Mouse (Mus musculus): Measurements from ENCODE around the gene Wee1.

DNA sequence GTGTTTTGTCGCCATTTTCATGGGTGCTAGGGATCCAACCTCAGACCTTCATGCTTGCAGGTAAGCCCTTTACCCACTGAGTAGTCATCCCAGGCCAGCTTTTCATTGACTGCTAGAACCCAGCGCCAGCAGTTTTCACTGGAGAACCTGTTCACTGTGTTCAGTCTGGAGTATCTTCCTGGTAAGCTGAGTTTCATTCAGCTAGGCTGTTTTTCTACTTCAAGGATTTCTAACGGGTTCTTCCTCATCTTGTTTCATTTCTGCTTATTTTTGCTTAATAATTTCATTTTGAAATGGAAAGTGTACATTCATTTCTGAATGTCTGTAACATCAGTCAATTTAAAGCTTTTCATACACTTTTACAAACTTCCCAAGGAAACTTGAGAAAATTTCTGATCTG is 62.8 kb downstream of the Wee1 start:
- TF ChIP-seq CTCF (IDR thresholded peaks at IDR 0.05; ENCODE audit: borderline replicate concordance, insufficient read depth, low read length) = no peak
- no peak for TF ChIP-seq POLR2A (IDR thresholded peaks at IDR 0.05; ENCODE audit: low read depth, low read length)

All from embryonic fibroblast, embryonic 13.5 days (primary cell).